Comparison of ENCODE assay signal across 8 mouse cellular contexts in genomic region chr11:54903940-54904706, GRCm38 (mm10). TPM values are rescaled to one million over a fixed set of nuclear protein-coding genes. Genes with fewer than 3 reads are reported as not detected.
A peak's percentile ranks its signal among the peaks of the same experiment; 100 is the strongest.
DNase-seq lines count a peak whose midpoint lies in the region; ATAC-seq lines count a peak whose summit lies in the region.

No protein-coding gene starts in this region.

- WGBS in hindbrain, embryonic 10.5 days = 58% methylated on average over 4 of the region's 4 CpGs
- WGBS in hindbrain, embryonic 13.5 days = 42% methylated on average over 4 of the region's 4 CpGs
- 53% methylated on average over 4 of the region's 4 CpGs for WGBS in liver, embryonic 13.5 days (ENCODE audit: insufficient replicate concordance)
- WGBS in stomach, embryonic 14.5 days = 24% methylated on average over 4 of the region's 4 CpGs

- peaks cover 27% of the 10 kb centered on the region for H3K36me3 ChIP-seq in hindbrain, embryonic 10.5 days
- H3K36me3 ChIP-seq in hindbrain, embryonic 13.5 days = peaks cover 11% of the 10 kb centered on the region
- H3K36me3 ChIP-seq in liver, embryonic 13.5 days = no peaks in the 10 kb centered on the region; the same call in 1 of the 2 replicates
- H3K36me3 ChIP-seq in stomach, embryonic 14.5 days (ENCODE audit: control insufficient read depth, insufficient read depth, low read length) = peaks cover 1% of the 10 kb centered on the region; the same call in 1 of the 2 replicates

- H3K4me2 ChIP-seq in hindbrain, embryonic 13.5 days = no peak overlapping the region
- no peak overlapping the region for H3K4me2 ChIP-seq in liver, embryonic 13.5 days
- H3K4me2 ChIP-seq in stomach, embryonic 14.5 days (replicated peaks; ENCODE audit: low read depth, low read length) = peak overlapping the region; percentile 73

- DNase-seq in hindbrain, embryonic 10.5 days (ENCODE audit: low spot score) = peak; percentile 38
- peak; percentile 67 to 72 for DNase-seq in heart, postnatal 14 days
- DNase-seq in liver, embryonic 13.5 days = no peak
- DNase-seq in ovary, postnatal 36 days (ENCODE audit: low spot score) = no peak
- DNase-seq in Muller cell, postnatal 12 days (ENCODE audit: inconsistent ontology term) = no peak
- no peak for DNase-seq in layer of hippocampus, adult 8-10 months (ENCODE audit: low spot score in 2 of 2)

- no peak for ATAC-seq in hindbrain, embryonic 13.5 days (ENCODE audit: low FRiP score)
- 0 out of 2 replicates have a peak, but pooled peaks have one; percentile 21 for ATAC-seq in liver, embryonic 13.5 days (ENCODE audit: low read depth)
- peak; percentile 75; the same call in 1 of the 2 replicates for ATAC-seq in stomach, embryonic 14.5 days (ENCODE audit: insufficient number of reproducible peaks, insufficient read depth, low FRiP score, low read depth)

- intact Hi-C loops in heart, postnatal 14 days (cut with DNase I) = no loop called here

- H3K27me3 ChIP-seq in hindbrain, embryonic 10.5 days (ENCODE audit: insufficient read depth, poor library complexity, severe bottlenecking) = peaks cover 6% of the 10 kb centered on the region; the same call in 1 of the 2 replicates
- H3K27me3 ChIP-seq in hindbrain, embryonic 13.5 days = no peaks in the 10 kb centered on the region
- H3K27me3 ChIP-seq in liver, embryonic 13.5 days = peaks cover 19% of the 10 kb centered on the region
- no peaks in the 10 kb centered on the region for H3K27me3 ChIP-seq in stomach, embryonic 14.5 days (ENCODE audit: control insufficient read depth, insufficient read depth, low read length)

- H3K9ac ChIP-seq in hindbrain, embryonic 13.5 days = no peak overlapping the region
- H3K9ac ChIP-seq in liver, embryonic 13.5 days = no peak overlapping the region
- H3K9ac ChIP-seq in stomach, embryonic 14.5 days (replicated peaks; ENCODE audit: low read depth, low read length) = no peak overlapping the region

- H3K27ac ChIP-seq in hindbrain, embryonic 10.5 days = no peak overlapping the region
- no peak overlapping the region for H3K27ac ChIP-seq in hindbrain, embryonic 13.5 days
- no peak overlapping the region for H3K27ac ChIP-seq in liver, embryonic 13.5 days
- H3K27ac ChIP-seq in stomach, embryonic 14.5 days (ENCODE audit: low read length) = 0 out of 2 replicates have a peak overlapping the region, but pooled peaks have one; percentile 27

- peak overlapping the region; percentile 4; the same call in 1 of the 2 replicates for H3K4me3 ChIP-seq in hindbrain, embryonic 10.5 days
- no peak overlapping the region for H3K4me3 ChIP-seq in hindbrain, embryonic 13.5 days
- no peak overlapping the region for H3K4me3 ChIP-seq in liver, embryonic 13.5 days (replicated peaks)
- H3K4me3 ChIP-seq in stomach, embryonic 14.5 days (ENCODE audit: low read depth, low read length) = no peak overlapping the region

- no peaks in the 10 kb centered on the region for H3K9me3 ChIP-seq in hindbrain, embryonic 10.5 days
- H3K9me3 ChIP-seq in hindbrain, embryonic 13.5 days = no peaks in the 10 kb centered on the region
- H3K9me3 ChIP-seq in liver, embryonic 13.5 days (replicated peaks) = no peaks in the 10 kb centered on the region
- H3K9me3 ChIP-seq in stomach, embryonic 14.5 days (ENCODE audit: control insufficient read depth, low read depth, low read length) = no peaks in the 10 kb centered on the region

- H3K4me1 ChIP-seq in hindbrain, embryonic 10.5 days (replicated peaks) = peaks cover 34% of the 10 kb centered on the region
- peaks cover 18% of the 10 kb centered on the region for H3K4me1 ChIP-seq in hindbrain, embryonic 13.5 days (replicated peaks)
- H3K4me1 ChIP-seq in liver, embryonic 13.5 days (replicated peaks) = peaks cover 33% of the 10 kb centered on the region
- H3K4me1 ChIP-seq in stomach, embryonic 14.5 days (ENCODE audit: control insufficient read depth, insufficient read depth, low read length) = peaks cover 11% of the 10 kb centered on the region; the same call in 1 of the 2 replicates

RNA-seq across cellular contexts. Expression of gene Gpx3, which starts 1.9 kb away (rescaled TPM):
- polyA plus RNA-seq in hindbrain, embryonic 10.5 days (2016; fragmentation: Nextera tagmentation; extraction: Ambion mirVana) = 108 and 121 TPM in 2 replicates
- polyA plus RNA-seq in hindbrain, embryonic 13.5 days (2015; fragmentation: Nextera tagmentation; extraction: Ambion mirVana) = 50.2 and 54.0 TPM in 2 replicates
- 100 to 1,000 TPM in 1 of 2 experiments, 10 to 100 TPM in 1; 93.6 to 153 TPM for total RNA-seq in heart, postnatal 14 days (2021)
- polyA plus RNA-seq in liver, embryonic 13.5 days (2015; fragmentation: Nextera tagmentation; extraction: Ambion mirVana) = 20.9 and 26.3 TPM in 2 replicates
- polyA plus RNA-seq in stomach, embryonic 14.5 days (2014; fragmentation: Nextera tagmentation; extraction: Ambion mirVana) = 197 and 202 TPM in 2 replicates
- 1 to 10 TPM; 4.4 to 8.8 (median 5.1) TPM for total RNA-seq in layer of hippocampus, adult 8-10 months (2022)

RNA-seq across cellular contexts. Expression of gene Hint1, which starts 37.9 kb away (rescaled TPM):
- polyA plus RNA-seq in hindbrain, embryonic 10.5 days (2016; fragmentation: Nextera tagmentation; extraction: Ambion mirVana) = 626 and 627 TPM in 2 replicates
- 793 and 823 TPM in 2 replicates for polyA plus RNA-seq in hindbrain, embryonic 13.5 days (2015; fragmentation: Nextera tagmentation; extraction: Ambion mirVana)
- total RNA-seq in heart, postnatal 14 days (2021) = 100 to 1,000 TPM; 259 to 264 TPM
- polyA plus RNA-seq in liver, embryonic 13.5 days (2015; fragmentation: Nextera tagmentation; extraction: Ambion mirVana) = 519 and 540 TPM in 2 replicates
- polyA plus RNA-seq in stomach, embryonic 14.5 days (2014; fragmentation: Nextera tagmentation; extraction: Ambion mirVana) = 672 and 728 TPM in 2 replicates
- 100 to 1,000 TPM; 219 to 289 (median 258) TPM for total RNA-seq in layer of hippocampus, adult 8-10 months (2022)

RNA-seq across cellular contexts. Expression of gene Lyrm7, which starts 43.4 kb away (rescaled TPM):
- polyA plus RNA-seq in hindbrain, embryonic 10.5 days (2016; fragmentation: Nextera tagmentation; extraction: Ambion mirVana) = 3.0 and 5.2 TPM in 2 replicates
- 9.1 and 11.7 TPM in 2 replicates for polyA plus RNA-seq in hindbrain, embryonic 13.5 days (2015; fragmentation: Nextera tagmentation; extraction: Ambion mirVana)
- 10 to 100 TPM; 28.0 to 29.4 TPM for total RNA-seq in heart, postnatal 14 days (2021)
- polyA plus RNA-seq in liver, embryonic 13.5 days (2015; fragmentation: Nextera tagmentation; extraction: Ambion mirVana) = 5.6 and 6.9 TPM in 2 replicates
- polyA plus RNA-seq in stomach, embryonic 14.5 days (2014; fragmentation: Nextera tagmentation; extraction: Ambion mirVana) = 6.8 and 10.1 TPM in 2 replicates
- 10 to 100 TPM; 28.0 to 34.3 (median 30.4) TPM for total RNA-seq in layer of hippocampus, adult 8-10 months (2022)

RNA-seq across cellular contexts. Expression of gene Tnip1, which starts 58.6 kb away (rescaled TPM):
- 14.2 and 14.7 TPM in 2 replicates for polyA plus RNA-seq in hindbrain, embryonic 10.5 days (2016; fragmentation: Nextera tagmentation; extraction: Ambion mirVana)
- 19.3 TPM in 2 replicates for polyA plus RNA-seq in hindbrain, embryonic 13.5 days (2015; fragmentation: Nextera tagmentation; extraction: Ambion mirVana)
- total RNA-seq in heart, postnatal 14 days (2021) = 10 to 100 TPM; 27.7 to 30.4 TPM
- 5.1 and 5.8 TPM in 2 replicates for polyA plus RNA-seq in liver, embryonic 13.5 days (2015; fragmentation: Nextera tagmentation; extraction: Ambion mirVana)
- 21.0 and 21.4 TPM in 2 replicates for polyA plus RNA-seq in stomach, embryonic 14.5 days (2014; fragmentation: Nextera tagmentation; extraction: Ambion mirVana)
- total RNA-seq in layer of hippocampus, adult 8-10 months (2022) = 10 to 100 TPM; 31.4 to 34.3 (median 33.9) TPM

Comparison
In these comparisons a context has a peak if more than half of its experiments do, and no peak if none do; other contexts are left out.
1. DNase-seq: peak in hindbrain, embryonic 10.5 days (single experiment) and heart, postnatal 14 days (2 of 2); none in liver, embryonic 13.5 days (single experiment), ovary, postnatal 36 days (single experiment), Muller cell, postnatal 12 days (single experiment) and layer of hippocampus, adult 8-10 months (0 of 2).